Mouse (Mus musculus): ENCODE data around the gene Kcnh6.

DNA sequence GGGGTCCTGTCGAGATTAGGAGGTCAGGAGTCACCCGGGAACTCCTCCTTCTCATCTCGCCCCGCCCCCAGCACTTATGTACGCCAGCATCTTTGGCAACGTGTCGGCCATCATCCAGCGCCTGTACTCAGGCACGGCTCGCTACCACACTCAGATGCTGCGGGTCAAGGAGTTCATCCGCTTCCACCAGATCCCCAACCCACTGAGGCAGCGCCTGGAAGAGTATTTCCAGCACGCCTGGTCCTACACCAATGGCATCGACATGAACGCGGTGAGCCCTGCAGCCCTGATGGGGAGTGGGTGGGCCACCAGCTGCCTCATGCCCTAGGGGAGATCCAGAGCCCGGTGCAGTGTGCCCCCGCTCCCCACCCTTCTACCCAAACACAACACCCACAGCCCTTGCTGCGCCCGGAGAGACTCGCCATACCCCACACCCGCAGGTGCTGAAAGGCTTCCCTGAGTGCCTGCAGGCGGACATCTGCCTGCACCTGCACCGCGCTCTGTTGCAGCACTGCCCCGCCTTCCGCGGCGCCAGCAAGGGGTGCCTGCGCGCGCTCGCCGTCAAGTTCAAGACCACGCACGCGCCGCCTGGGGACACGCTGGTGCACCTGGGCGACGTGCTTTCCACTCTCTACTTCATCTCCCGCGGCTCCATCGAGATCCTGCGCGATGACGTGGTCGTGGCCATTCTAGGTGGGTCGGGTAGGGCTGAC lies 12.3 kb downstream of the Kcnh6 start:
- TF ChIP-seq CEBPB (IDR thresholded peaks at IDR 0.05; ENCODE audit: insufficient read depth, poor library complexity, severe bottlenecking) (no peak), POLR2A (IDR thresholded peaks at IDR 0.05; ENCODE audit: insufficient read length, low read depth) (no peak), E2F4 (IDR thresholded peaks at IDR 0.05; ENCODE audit: insufficient read depth) (no peak), MYOD1 (IDR thresholded peaks at IDR 0.05; ENCODE audit: control insufficient read depth in 1 of 3, insufficient read length in 2 of 3, low read depth in 2 of 3) (no peak), TCF12 (IDR thresholded peaks at IDR 0.05; ENCODE audit: insufficient read depth, poor library complexity, severe bottlenecking) (no peak), MAX (IDR thresholded peaks at IDR 0.05; ENCODE audit: low read depth) (no peak), MYOG (IDR thresholded peaks at IDR 0.05; ENCODE audit: control insufficient read depth in 1 of 3, insufficient read depth in 1 of 3, insufficient read length in 2 of 3, low read depth in 2 of 3) (no peak), USF1 (IDR thresholded peaks at IDR 0.05; ENCODE audit: low read depth) (no peak), POLR2AphosphoS2 (IDR thresholded peaks at IDR 0.05; ENCODE audit: insufficient read length, low read depth) (no peak)

Measured in myocyte (in vitro differentiated cells).